Mouse (Mus musculus): Measurements from ENCODE around the gene Hc. TPM values are rescaled to one million over a fixed set of nuclear protein-coding genes. Genes with fewer than 3 reads are reported as not detected.
A peak's percentile ranks its signal among the peaks of the same experiment; 100 is the strongest.

The Hc gene
- total RNA-seq, 2 experiments from 2014 or later, result not detected

DNA sequence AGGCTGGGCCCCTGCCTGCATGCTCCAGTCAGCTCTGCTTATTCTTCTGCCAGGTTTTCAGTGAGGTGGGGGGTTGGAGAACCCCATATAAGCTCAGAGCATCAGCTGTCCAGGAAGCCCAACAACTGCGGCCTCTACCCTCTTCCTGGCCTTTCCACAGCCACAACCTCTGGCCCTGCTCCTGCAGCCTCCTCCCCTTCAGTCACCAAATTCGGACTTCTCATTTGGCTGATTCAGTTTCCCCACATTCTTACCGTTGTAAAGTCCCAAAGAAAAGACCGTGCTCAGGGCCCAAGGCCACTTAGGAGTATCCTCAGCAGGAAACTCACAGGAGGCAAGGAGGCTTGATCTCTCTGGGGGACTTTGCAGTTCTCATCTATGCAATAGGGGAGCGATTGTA is 104.3 kb downstream of the Hc start:
- no peak for DNase-seq (ENCODE audit: low spot score in 2 of 2)

DNA sequence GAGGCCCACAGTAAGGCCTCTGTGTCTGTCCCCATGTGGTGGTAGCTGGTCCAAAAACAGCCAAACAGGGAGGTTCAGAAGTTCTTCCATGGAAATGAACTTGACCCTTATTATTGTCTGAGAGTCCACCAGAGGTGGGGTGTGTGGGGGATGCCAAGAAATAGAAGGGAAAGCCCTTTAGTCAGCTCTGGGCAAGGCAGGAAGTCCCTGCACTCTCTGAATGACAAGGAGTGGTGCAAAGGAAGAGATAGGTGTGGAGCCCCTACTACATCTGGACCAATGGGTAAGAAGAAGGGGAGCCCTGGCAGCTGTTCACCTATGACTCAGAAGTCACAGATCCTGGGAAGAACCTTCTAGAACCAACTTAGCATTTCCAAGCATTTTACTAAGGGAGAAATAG is 106.9 kb downstream of the Hc start:
- DNase-seq (ENCODE audit: low spot score in 2 of 2), result no peak

DNA sequence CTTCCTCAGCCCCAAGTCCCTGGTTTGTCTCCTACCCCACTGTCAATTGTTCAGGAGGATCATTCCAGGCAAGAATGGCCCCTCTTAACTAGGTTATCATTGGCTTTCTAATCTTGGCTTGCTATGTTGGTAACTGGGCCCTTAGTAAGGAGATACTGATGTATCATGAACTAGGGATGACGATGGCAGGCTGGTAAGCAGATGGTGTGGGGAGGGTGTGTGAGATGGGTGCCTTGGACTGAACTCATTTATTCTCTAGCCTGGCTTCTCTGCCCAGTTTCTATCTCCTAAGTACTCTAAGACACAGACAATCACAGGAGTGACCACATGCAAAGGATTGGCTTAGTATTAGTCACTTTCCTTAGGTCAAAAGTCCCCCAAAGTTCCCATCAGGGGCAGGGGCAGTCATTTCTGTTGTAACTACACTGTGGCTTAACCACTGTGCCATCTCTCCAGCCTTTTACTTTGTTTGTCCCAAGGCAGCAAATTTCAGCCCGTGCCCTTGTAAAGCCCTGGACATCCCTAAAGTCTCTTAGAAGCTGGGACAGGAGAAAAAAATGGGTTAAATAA is 107.6 kb downstream of the Hc start:
- DNase-seq (ENCODE audit: low spot score in 2 of 2), result no peak

DNA sequence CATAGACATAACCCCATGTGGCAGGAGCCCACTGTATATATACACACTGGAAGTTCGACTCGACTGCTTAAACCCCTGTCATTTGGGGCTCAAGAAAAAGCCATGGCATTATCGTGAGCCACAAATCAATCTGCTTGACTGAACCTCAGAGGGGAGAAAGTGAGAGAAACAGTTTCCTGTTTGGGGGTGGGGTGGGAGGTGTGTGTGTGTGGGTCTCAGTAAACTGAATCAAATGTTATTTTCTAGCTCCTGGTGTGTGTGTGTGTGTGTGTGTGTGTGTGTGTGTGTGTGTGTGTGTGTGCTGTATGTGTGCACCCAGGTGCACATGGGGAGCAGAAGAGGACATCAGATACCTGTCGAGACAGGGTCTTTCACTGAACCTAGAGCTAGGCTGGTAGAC is 108.2 kb downstream of the Hc start:
- DNase-seq (ENCODE audit: low spot score in 2 of 2), result no peak

DNA sequence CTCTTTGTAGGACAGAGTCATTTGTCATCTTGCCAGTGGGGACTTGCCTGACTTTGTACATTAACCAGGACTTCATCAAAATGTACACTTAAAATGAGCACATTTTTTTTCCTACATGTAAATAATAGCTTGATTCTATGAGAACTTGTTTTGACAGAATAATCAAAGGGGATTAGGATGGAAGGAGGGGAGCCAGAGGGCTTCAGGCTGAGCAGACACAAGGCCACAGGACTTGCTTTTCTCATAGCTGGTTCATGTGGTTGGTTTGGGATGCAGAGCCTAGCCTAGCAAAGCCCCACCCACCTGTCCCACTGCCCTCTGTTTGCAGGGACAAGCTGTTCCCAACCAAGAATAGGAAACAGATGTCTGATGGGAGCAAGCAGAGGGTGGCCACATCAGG is 109.8 kb downstream of the Hc start:
- DNase-seq (ENCODE audit: low spot score in 2 of 2), result no peak

DNA sequence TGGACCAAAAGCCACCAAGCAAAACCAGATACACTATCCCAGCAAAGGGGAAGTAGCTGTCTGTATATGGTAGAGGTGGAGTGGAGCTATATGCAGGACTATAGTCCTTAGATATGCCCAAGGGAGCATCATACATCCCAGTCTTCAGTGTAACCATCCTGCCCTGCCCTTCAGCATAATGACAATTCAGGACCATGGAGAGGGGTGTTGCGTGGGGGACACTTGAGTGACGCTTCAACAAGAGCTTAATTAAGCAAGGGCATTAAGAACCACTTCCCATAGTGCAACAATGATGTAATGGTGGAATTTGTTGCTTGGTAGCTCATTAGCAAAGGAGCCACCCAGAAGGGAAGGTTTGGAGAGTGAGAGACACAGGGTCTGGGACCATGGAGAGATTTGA is 112.6 kb downstream of the Hc start:
- no peak for DNase-seq (ENCODE audit: low spot score in 2 of 2)

DNA sequence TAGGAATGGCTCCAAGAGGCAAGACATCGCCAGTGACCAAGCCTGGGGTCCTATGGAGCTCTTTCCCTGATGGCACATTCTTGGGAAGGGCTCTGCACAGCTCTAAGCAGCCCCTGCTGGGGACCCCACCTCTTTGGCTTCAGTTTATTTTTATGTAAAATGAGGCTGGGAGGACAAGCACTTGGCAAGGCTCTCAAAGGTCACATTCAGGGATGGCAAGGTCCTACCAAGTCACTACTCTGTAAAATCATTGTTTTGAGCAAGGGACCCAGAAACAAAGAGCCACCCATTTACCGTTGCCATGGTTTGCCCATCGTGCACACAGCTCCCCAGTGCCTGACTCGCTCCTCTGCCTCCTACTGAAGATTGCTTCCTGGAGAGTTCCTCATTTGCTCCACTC is 115.2 kb downstream of the Hc start:
- no peak for DNase-seq (ENCODE audit: low spot score in 2 of 2)

DNA sequence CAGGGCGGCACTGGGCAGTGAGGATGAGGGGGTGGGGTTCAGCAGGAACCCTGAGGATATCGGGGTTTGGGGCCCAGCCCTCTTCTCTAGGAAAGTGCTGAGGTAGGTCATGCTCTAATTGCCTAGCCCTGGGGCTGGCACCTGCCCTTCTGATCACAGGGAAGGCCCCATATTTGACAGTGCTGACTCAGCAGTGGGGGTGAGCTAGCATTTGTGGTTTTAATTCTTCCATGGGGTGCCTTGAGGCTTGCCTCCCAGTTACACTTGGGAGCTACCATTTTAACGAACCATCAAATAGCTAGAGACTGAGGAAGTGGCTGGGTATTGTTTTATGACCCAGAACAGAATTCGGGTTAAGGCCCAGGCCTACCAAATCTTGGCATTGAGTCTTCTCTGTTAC is 115.7 kb downstream of the Hc start:
- DNase-seq (ENCODE audit: low spot score in 2 of 2), result no peak

DNA sequence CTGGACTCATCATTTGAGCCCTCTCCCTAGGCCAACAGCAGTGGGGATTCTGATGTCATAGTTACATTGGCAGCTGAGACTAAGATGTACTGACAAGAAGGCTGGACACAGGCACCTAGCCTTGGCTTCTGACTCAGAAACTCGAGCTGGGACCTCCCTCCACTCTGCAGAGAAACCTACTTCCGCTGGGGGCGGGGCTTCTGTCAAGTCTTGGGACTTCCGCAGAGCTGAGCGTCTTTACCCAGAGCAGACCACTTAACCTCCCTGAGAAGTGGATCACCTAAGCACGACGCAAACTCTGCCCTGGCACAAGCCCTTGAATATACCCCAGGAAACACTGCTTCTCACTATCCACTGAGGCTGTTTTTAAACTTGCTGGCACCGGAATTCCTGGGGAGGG is 116.5 kb downstream of the Hc start:
- peak in 1 of 2 experiments; percentile 56 for DNase-seq (ENCODE audit: low spot score in 2 of 2)

DNA sequence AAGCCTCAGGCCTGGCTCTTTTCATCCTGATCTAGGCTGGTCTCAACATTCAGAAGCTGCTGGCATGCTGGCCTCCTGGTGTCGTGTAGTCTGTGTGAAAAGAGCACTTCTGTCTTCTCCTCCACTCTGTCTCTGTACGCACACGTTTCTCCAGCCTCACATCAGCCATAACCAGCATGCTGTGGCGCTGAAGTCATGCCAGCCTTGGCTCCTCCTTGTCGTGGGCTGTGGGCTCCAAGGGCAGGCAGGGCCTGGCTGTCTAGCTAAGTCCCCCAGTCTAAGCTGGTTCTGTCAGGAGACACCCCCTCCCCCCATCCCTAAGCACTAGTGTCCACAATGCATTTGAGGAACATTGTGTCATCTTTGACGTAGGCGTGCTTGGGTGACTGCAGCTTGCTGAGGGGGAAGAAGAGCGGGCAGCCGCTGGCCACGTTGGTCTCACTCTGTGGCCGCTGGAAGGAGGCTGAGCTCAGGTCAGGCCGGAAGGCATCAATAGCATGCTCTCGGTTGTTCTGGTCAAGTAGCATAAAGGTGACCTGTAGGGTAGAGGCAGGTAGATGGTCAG is 117.6 kb downstream of the Hc start:
- no peak for DNase-seq (ENCODE audit: low spot score in 2 of 2)

DNA sequence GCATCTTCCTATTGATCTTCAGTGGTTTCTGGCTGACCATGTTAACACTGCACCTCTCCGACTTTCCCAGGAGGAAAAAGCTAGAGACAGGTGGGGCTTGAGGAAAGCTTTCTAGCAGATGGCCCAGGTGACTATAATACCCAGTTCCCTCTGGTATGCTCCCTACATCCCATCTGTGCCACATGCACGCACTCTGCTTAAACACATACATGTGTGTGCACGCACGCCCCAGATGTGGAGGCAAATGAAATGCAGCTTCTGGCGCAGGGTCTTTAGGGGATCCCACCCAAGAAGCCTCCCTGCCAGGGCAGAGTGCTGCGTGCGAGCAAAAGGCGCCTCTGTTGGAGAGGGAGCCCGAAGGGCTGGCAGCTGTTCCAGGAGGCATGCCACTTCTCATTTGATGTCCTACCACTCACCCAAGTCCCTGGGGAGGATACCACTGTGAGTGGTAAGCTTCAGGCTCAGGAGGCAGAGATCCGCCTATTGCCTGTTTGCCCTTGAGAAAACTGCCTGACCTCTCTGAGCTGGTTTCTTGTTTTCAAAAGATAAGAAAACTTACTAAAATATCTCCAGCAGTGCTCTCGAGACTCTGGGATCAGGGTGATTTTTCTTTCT is 120.1 kb downstream of the Hc start:
- DNase-seq (ENCODE audit: low spot score in 2 of 2), result no peak

DNA sequence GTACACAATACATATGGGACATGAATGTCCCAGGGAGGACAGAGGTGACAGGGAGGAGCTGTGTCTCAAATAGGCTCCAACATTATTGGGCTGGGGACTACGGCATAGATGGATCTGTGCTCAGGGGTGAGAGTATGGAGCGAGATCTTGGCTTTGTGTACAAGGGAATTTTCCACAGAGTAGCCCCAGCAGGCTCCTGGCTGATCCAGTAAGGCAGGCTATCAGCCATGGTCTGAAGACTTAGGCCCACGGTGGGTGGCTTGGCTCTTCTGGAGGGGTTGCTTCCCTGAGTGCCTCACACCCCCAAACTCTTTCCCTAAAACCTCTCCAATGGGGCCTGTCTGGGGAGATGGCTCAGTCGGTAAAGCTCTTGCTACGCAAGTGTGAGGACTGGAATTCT is 121.0 kb downstream of the Hc start:
- DNase-seq (ENCODE audit: low spot score in 2 of 2), result no peak

DNA sequence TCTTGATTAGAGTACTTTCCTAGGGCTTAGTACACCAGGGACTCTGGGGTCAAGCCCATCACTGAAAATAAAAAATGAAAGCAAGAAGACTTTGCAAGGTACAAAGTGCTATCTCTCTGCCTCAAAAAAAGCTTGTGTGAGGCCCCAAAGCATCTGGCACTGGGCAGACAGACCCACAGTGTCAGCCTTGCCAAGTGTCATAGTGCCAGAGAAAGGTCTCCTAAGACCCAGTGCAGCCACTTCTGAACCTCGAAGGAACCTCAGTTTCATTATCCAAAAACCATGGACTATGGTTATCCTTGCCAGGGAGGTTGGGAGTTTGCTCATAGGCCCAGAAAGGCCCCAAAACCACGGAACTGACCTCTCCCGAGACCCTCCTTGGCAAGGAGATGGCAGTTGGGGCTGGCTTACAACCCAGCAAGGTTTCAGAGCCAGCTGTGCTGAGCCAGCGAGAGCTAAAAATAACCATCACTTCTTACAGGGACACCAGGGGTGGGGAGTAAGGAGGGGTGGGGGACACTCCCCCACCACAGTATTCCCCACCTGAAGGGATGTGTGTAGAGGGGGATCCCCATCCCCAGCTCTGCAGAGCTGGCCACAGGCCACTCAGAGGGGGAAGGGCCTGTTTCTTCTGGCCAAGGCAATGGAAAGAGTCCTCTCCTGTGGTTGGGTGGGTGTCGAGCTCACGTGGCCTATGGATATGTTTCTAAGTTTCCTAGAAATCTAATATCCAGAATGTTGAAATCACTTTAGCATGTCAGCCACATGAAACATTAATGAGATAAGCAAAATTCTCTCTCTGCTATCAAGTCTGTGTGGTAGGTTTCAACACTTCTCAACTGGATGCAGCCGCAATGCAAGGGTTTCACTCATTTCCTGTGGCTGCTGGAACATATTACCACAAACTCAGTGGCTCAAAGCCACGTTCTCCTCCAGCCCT is 122.7 kb downstream of the Hc start:
- DNase-seq (ENCODE audit: low spot score in 2 of 2), result no peak

DNA sequence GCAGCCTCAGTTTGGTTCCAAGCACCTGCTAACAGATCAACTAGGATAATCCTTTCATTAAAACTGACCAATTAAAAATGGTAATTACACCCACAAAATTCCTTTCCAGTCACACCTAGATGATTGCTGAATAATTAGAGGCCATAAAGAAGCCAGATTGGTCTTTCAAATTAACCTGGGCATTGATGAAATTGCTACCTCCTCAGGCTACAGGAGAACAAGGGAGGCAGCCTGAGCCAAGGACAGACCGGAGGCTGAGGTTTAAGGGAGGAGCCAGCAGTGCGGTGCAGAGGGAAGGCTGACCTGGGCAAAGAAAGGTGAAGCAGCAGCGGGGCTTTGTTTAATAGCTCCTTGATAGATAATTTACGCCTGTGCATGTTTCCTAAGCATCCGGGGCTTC is 123.8 kb downstream of the Hc start:
- DNase-seq (ENCODE audit: low spot score in 2 of 2), result no peak

Other genes starting within 250 kb of the Hc start
- 10 to 100 TPM; 66.5 to 68.9 TPM for gene Fbxw2, start 235.1 kb downstream of the Hc start, total RNA-seq (2021)
- gene Gm34653, start 228.4 kb downstream of the Hc start, total RNA-seq (2021), result not detected
- gene Cutal, start 187.0 kb downstream of the Hc start, total RNA-seq (2021), result under 1 TPM in 1 of 2 experiments, not detected in 1; 0.48 TPM
- 10 to 100 TPM; 40.8 to 41.1 TPM for gene Psmd5, start 186.5 kb downstream of the Hc start, total RNA-seq (2021)
- gene Phf19, start 147.4 kb downstream of the Hc start, total RNA-seq (2021), result 1 to 10 TPM; 1.3 to 1.7 TPM
- 1 to 10 TPM; 2.6 to 2.8 TPM for gene Traf1, start 99.7 kb downstream of the Hc start, total RNA-seq (2021)
- gene AI182371, start 40.1 kb upstream of the Hc start, total RNA-seq (2021), result under 1 TPM in 1 of 2 experiments, not detected in 1; 0.46 TPM
- 10 to 100 TPM in 1 of 2 experiments, 1 to 10 TPM in 1; 7.7 to 11.4 TPM for gene Cntrl, start 48.1 kb upstream of the Hc start, total RNA-seq (2021)
- 100 to 1,000 TPM; 187 to 226 TPM for gene Rab14, start 139.7 kb upstream of the Hc start, total RNA-seq (2021)
- gene Gsn, start 194.9 kb upstream of the Hc start, total RNA-seq (2021), result 100 to 1,000 TPM; 364 to 767 TPM